Mouse (Mus musculus) heart, adult 11 months (tissue): ENCODE measurements at regions not wholly inside any gene's neighbourhood (a gene's known extent, or its start where the extent isn't known, plus 50 kb on each side); places are given as distances from the start of the nearest gene placed in this dataset.

Source experiments
- DNase-seq: peaks from one replicate; pipeline ENCODE4 v3.0.0; 2022

- peak; percentile 1 for DNase-seq
These were observed 87.2 kb downstream of the Catsperg2 start for GRCm38 (mm10) chr7:29639591-29639990.

DNA sequence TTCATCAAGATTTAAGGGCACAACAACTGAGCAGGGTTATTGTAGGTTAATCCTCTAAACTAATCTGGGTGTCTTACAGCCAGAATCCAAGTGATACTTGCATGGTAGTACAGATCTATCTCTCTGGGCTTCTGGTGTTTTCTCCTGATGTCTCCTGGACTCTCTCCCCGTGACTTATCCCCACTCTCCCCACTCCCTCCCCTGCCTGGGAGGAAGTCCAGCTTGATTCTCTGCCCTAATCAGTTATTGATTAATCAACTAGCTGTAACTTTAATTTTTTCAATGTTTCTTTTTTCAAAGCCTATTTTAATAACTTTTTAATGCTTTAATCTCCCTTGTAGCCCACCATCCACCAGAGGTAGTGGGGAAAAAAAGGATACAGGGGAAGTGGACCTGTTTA is 83.9 kb upstream of the Sipa1l3 start:
- DNase-seq = peak; percentile 78

GRCm38 (mm10) chr7:29601337-29601736 is 82.9 kb upstream of the Sipa1l3 start:
- DNase-seq = peak; percentile 66

- peak; percentile 89 for DNase-seq
These were observed 78.8 kb upstream of the Sipa1l3 start for GRCm38 (mm10) chr7:29597291-29597690.

- DNase-seq = no peak
These were observed 59.7 kb upstream of the Sipa1l3 start for GRCm38 (mm10) chr7:29578128-29578527.

DNA sequence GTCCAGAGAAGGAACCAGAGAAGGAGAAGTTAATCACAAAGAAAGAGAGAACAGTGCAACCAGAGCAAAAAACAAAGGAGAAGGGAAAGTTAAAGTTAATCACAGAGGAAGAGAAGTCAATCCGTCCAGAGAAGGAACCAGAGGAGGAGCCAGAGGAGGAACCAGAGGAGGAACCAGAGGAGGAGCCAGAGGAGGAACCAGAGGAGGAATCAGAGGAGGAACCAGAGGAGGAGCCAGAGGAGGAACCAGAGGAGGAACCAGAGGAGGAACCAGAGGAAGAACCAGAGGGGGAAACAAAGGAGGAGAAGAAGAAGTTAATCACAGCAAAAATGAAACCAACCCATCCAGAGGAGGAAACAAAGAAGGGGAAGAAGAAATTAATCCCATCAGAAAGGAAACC is 57.2 kb upstream of the Sipa1l3 start:
- DNase-seq = no peak
